Mouse (Mus musculus): Measurements from ENCODE around the gene Smc3. TPM values are rescaled to one million over a fixed set of nuclear protein-coding genes. Genes with fewer than 3 reads are reported as not detected.

The Smc3 gene
- total and polyA plus RNA-seq, 2 experiments from 2014 or later = 26.1 to 45.7 TPM

DNA sequence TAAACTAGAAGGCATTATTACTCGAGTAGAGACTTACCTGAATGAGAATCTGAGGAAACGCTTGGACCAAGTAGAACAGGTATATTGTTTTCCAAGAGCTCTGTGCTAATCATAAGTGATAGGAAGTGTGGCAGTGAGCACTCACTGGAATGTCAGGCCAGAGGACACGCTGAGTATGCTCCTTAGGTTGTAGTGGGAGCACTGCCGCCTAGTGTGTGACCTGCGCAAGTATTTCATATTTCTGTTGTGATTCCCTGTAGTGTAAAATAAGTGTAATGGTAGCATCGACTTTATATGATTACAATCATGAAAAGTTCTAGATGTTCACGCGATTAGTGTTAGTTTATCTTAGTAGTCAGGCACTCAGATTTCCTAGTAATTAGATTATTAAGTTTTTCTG lies 38.5 kb downstream of the Smc3 start:
- H3K9ac ChIP-seq (replicated peaks; ENCODE audit: low read length, poor library complexity, severe bottlenecking) = no peak overlapping the region
- H3K9me3 ChIP-seq (ENCODE audit: low read length) = no peaks in the 10 kb centered on the region
- TF ChIP-seq CTCF (IDR thresholded peaks at IDR 0.05) = peak; percentile 23
- ATAC-seq (ENCODE audit: low FRiP score) (no peak), DNase-seq (ENCODE audit: low spot score) (no peak)
- H3K4me2 ChIP-seq (ENCODE audit: low read depth, low read length, poor library complexity, severe bottlenecking) = no peak overlapping the region
- H3K4me3 ChIP-seq (ENCODE audit: low read depth, low read length) = no peak overlapping the region
- no peaks in the 10 kb centered on the region for H3K4me1 ChIP-seq (ENCODE audit: insufficient read depth, low read length)
- no peak overlapping the region for H3K27ac ChIP-seq (ENCODE audit: low read depth, low read length)
- no peaks in the 10 kb centered on the region for H3K27me3 ChIP-seq (ENCODE audit: insufficient read depth, low read length)
- peaks cover 62% of the 10 kb centered on the region for H3K36me3 ChIP-seq (ENCODE audit: insufficient read depth, low read length)
- WGBS = 87% methylated on average over 8 of the region's 8 CpGs

DNA sequence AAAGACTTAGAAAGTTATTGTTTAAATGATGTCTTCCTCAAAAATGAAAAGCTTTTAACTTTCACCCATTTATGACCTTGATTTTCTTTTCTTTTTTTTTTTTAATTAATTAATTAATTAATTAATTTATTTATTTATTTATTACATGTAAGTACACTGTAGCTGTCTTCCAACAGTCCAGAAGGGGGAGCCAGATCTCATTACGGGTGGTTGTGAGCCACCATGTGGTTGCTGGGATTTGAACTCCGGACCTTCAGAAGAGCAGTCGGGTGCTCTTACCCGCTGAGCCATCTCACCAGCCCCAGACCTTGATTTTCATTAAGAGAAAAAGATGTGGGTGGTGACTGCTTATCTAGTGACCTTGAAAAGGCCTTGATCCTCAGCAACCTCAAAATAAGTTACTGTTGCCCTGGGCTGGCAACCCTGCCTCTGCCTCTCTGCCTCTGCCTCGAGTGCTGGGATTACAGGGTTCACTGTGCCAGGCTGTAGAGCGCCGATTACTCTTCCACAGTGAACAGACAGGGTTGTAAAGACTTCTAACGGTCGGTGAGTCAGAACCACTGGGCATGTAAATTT lies 43.9 kb downstream of the Smc3 start:
- ATAC-seq (ENCODE audit: low FRiP score) (no peak), DNase-seq (ENCODE audit: low spot score) (no peak)
- Histone ChIP-seq H3K27me3 (ENCODE audit: insufficient read depth, low read length) (no peaks in the 10 kb centered on the region), H3K36me3 (ENCODE audit: insufficient read depth, low read length) (peaks cover 52% of the 10 kb centered on the region), H3K9me3 (ENCODE audit: low read length) (no peaks in the 10 kb centered on the region), H3K9ac (replicated peaks; ENCODE audit: low read length, poor library complexity, severe bottlenecking) (no peak overlapping the region), H3K27ac (ENCODE audit: low read depth, low read length) (no peak overlapping the region), H3K4me2 (ENCODE audit: low read depth, low read length, poor library complexity, severe bottlenecking) (no peak overlapping the region), H3K4me3 (ENCODE audit: low read depth, low read length) (no peak overlapping the region), H3K4me1 (ENCODE audit: insufficient read depth, low read length) (no peaks in the 10 kb centered on the region)
- peak; percentile 29; the same call in 1 of the 2 replicates for TF ChIP-seq CTCF (IDR thresholded peaks at IDR 0.05)
- WGBS = 93% methylated on average over 9 of the region's 9 CpGs

DNA sequence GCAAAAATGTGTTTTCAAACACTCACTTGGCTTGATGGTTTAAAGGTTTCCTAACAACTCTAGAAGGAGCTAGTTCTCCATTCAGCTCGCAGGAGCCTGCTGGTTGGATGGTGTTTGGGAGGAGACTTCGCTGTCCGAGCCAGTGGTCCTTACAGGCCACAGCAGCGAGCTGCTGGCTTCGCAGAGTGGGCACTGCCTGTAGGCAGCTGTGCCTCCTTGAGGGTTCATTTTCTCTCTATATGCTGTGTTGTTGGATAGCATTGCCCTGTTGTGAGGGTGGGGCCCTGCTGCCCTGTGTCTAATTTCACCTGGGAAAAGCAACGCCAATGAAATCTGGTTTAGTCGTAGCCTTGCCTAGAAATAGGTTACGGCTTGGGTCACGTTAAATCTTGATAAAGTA lies 47.1 kb downstream of the Smc3 start:
- WGBS = 88% methylated on average over 9 of the region's 9 CpGs

DNA sequence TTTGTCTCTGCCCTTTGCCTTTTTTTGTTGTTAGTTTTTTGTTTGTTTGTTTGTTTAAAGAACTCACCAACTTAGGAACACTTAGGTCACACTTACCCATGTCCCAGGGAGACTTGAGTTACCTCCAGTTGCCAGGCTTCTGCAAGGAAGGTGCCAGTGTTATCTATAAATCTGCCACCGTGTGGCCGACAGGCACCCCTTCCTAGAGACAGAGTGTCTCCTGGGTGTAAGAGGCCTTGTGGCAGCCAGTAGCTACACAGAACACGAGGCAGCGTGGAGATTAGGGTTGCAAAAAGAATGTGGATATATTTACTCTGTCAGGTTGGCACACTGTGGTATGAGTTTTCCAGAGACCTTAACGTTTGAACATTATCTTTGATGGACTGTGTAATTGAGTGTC lies 47.9 kb downstream of the Smc3 start:
- DNase-seq (ENCODE audit: low spot score) (no peak), ATAC-seq (ENCODE audit: low FRiP score) (no peak)
- TF ChIP-seq CTCF (IDR thresholded peaks at IDR 0.05) = peak; percentile 39
- Histone ChIP-seq H3K27me3 (ENCODE audit: insufficient read depth, low read length) (no peaks in the 10 kb centered on the region), H3K4me1 (ENCODE audit: insufficient read depth, low read length) (peaks cover 3% of the 10 kb centered on the region; the same call in 1 of the 2 replicates), H3K4me2 (ENCODE audit: low read depth, low read length, poor library complexity, severe bottlenecking) (no peak overlapping the region), H3K9me3 (ENCODE audit: low read length) (no peaks in the 10 kb centered on the region), H3K36me3 (ENCODE audit: insufficient read depth, low read length) (peaks cover 25% of the 10 kb centered on the region), H3K27ac (ENCODE audit: low read depth, low read length) (no peak overlapping the region), H3K4me3 (ENCODE audit: low read depth, low read length) (no peak overlapping the region), H3K9ac (replicated peaks; ENCODE audit: low read length, poor library complexity, severe bottlenecking) (no peak overlapping the region)
- 51% methylated on average over 5 of the region's 5 CpGs for WGBS

More for the DNA sequence above, 47.1 kb downstream of the Smc3 start:
- TF ChIP-seq CTCF (IDR thresholded peaks at IDR 0.05) = no peak
- Histone ChIP-seq H3K4me2 (ENCODE audit: low read depth, low read length, poor library complexity, severe bottlenecking) (no peak overlapping the region), H3K9ac (replicated peaks; ENCODE audit: low read length, poor library complexity, severe bottlenecking) (no peak overlapping the region), H3K27ac (ENCODE audit: low read depth, low read length) (no peak overlapping the region), H3K27me3 (ENCODE audit: insufficient read depth, low read length) (no peaks in the 10 kb centered on the region), H3K9me3 (ENCODE audit: low read length) (no peaks in the 10 kb centered on the region), H3K4me1 (ENCODE audit: insufficient read depth, low read length) (peaks cover 3% of the 10 kb centered on the region; the same call in 1 of the 2 replicates), H3K4me3 (ENCODE audit: low read depth, low read length) (no peak overlapping the region), H3K36me3 (ENCODE audit: insufficient read depth, low read length) (peaks cover 27% of the 10 kb centered on the region)
- ATAC-seq (ENCODE audit: low FRiP score) (no peak), DNase-seq (ENCODE audit: low spot score) (no peak)

DNA sequence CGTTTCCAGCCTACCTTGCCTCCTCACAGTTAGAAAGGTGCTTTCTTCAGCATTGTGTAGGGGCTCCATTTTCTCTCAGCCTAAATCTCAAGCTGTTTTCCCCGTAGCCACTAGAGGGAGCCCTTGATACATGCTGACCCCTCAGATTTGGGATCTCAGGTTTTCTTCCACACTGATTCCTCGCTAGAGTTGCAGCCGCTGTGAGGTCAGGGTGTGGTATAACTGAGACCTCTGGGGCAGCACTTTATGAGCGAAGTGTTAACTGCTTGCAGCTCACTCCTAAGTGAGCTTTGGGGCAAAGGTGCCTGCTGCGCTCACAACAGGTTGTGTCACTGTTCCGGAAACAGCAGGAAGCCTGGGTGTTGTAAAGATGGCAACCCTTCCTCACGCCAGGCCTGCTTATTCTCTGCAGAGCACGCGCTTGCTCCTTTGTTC lies 48.6 kb downstream of the Smc3 start:
- Histone ChIP-seq H3K4me3 (ENCODE audit: low read depth, low read length) (no peak overlapping the region), H3K4me1 (ENCODE audit: insufficient read depth, low read length) (peaks cover 5% of the 10 kb centered on the region; the same call in 1 of the 2 replicates), H3K27ac (ENCODE audit: low read depth, low read length) (peak overlapping the region; percentile 59), H3K36me3 (ENCODE audit: insufficient read depth, low read length) (peaks cover 21% of the 10 kb centered on the region; the same call in 1 of the 2 replicates), H3K9ac (replicated peaks; ENCODE audit: low read length, poor library complexity, severe bottlenecking) (no peak overlapping the region), H3K9me3 (ENCODE audit: low read length) (no peaks in the 10 kb centered on the region), H3K27me3 (ENCODE audit: insufficient read depth, low read length) (no peaks in the 10 kb centered on the region), H3K4me2 (ENCODE audit: low read depth, low read length, poor library complexity, severe bottlenecking) (no peak overlapping the region)
- peak; percentile 84 for DNase-seq (ENCODE audit: low spot score)
- 30% methylated on average over 10 of the region's 10 CpGs for WGBS
- ATAC-seq (ENCODE audit: low FRiP score) = peak; percentile 63
- peak; percentile 98 for TF ChIP-seq CTCF (IDR thresholded peaks at IDR 0.05)

DNA sequence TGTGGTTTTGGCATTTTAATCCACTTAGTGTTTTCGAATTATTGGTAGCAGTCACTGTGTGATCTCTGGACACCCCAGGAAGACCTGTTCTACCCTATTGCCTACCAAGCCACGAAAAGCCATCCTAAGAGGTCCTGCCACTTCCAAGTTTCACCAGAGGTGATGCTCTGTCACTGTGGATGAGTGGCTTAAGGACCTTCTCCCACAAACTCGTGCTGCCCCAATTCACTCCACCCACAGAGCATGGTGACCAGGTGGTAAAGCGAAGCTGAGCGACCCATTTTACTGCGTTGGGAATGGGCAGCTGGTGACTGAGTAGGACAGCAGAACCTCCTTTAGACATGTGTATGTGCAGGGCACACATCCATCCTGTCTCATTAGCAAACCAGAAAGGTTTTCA lies 49.2 kb downstream of the Smc3 start:
- H3K9me3 ChIP-seq (ENCODE audit: low read length) = no peaks in the 10 kb centered on the region
- peaks cover 8% of the 10 kb centered on the region; the same call in 1 of the 2 replicates for H3K4me1 ChIP-seq (ENCODE audit: insufficient read depth, low read length)
- H3K27ac ChIP-seq (ENCODE audit: low read depth, low read length) = peak overlapping the region; percentile 59
- TF ChIP-seq CTCF (IDR thresholded peaks at IDR 0.05) = peak; percentile 74
- H3K4me2 ChIP-seq (ENCODE audit: low read depth, low read length, poor library complexity, severe bottlenecking) = no peak overlapping the region
- peak; percentile 62; the same call in 1 of the 2 replicates for ATAC-seq (ENCODE audit: low FRiP score)
- H3K4me3 ChIP-seq (ENCODE audit: low read depth, low read length) = no peak overlapping the region
- 62% methylated on average over 6 of the region's 6 CpGs for WGBS
- H3K36me3 ChIP-seq (ENCODE audit: insufficient read depth, low read length) = peaks cover 18% of the 10 kb centered on the region; the same call in 1 of the 2 replicates
- DNase-seq (ENCODE audit: low spot score) = peak; percentile 38
- H3K9ac ChIP-seq (replicated peaks; ENCODE audit: low read length, poor library complexity, severe bottlenecking) = no peak overlapping the region
- H3K27me3 ChIP-seq (ENCODE audit: insufficient read depth, low read length) = no peaks in the 10 kb centered on the region

Measured in midbrain, postnatal 0 days (tissue).